Mouse (Mus musculus) heart, postnatal 0 days (tissue): ENCODE measurements at regions not wholly inside any gene's neighbourhood (a gene's known extent, or its start where the extent isn't known, plus 50 kb on each side); places are given as distances from the start of the nearest gene placed in this dataset.

ENCODE experiments used
- CTCF ChIP-seq: IDR thresholded peaks from 2 replicates; pipeline ENCODE4 v1.5.1; 2016; ENCODE audit warnings: antibody characterized with exemption, control low read depth, low read depth
- EP300 ChIP-seq: IDR thresholded peaks from 2 replicates; pipeline ENCODE4 v1.6.1; 2016; ENCODE audit warnings: antibody characterized with exemption, low read depth

GRCm38 (mm10) chr11:19835221-19835745 lies 88.9 kb upstream of the Spred2 start:
- TF ChIP-seq CTCF (no peak), EP300 (no peak)
